Mouse (Mus musculus): Measurements from ENCODE around the gene Cacna2d3.

- no peak for TF ChIP-seq CTCF (IDR thresholded peaks at IDR 0.05; ENCODE audit: low read depth)
- no peak for TF ChIP-seq EP300 (IDR thresholded peaks at IDR 0.05; ENCODE audit: low read depth)
Measured at GRCm38 (mm10) chr14:29387761-29388160, 333.9 kb downstream of the Cacna2d3 start.

Measured in liver, postnatal 0 days (tissue).